7 mouse cellular contexts compared by ENCODE assay signal in genomic region chr4:133872812-133873300, GRCm38 (mm10). TPM values are rescaled to one million over a fixed set of nuclear protein-coding genes. Genes with fewer than 3 reads are reported as not detected.
DNase-seq lines count a peak whose midpoint lies in the region; ATAC-seq and TF ChIP-seq lines count a peak whose summit lies in the region.

No protein-coding gene starts in this region.

- H3K9ac ChIP-seq in embryonic facial prominence, embryonic 13.5 days, result 0 out of 2 replicates have a peak overlapping the region, but pooled peaks have one; percentile 52
- H3K9ac ChIP-seq in hindbrain, embryonic 11.5 days (ENCODE audit: low read depth, low read length), result no peak overlapping the region

- H3K4me2 ChIP-seq in embryonic facial prominence, embryonic 13.5 days, result no peak overlapping the region
- no peak overlapping the region for H3K4me2 ChIP-seq in hindbrain, embryonic 11.5 days (replicated peaks; ENCODE audit: low read depth, low read length)

- H3K27me3 ChIP-seq in testis, adult 2 months (ENCODE audit: control insufficient read depth, insufficient read depth, low read length), result no peaks in the 10 kb centered on the region
- H3K27me3 ChIP-seq in embryonic facial prominence, embryonic 13.5 days, result no peaks in the 10 kb centered on the region
- no peaks in the 10 kb centered on the region for H3K27me3 ChIP-seq in hindbrain, embryonic 11.5 days (ENCODE audit: control insufficient read depth, insufficient read depth, low read length)

- no peak overlapping the region for H3K27ac ChIP-seq in testis, adult 2 months (ENCODE audit: control insufficient read depth, insufficient read depth, low read depth, low read length)
- H3K27ac ChIP-seq in embryonic facial prominence, embryonic 13.5 days, result no peak overlapping the region
- H3K27ac ChIP-seq in hindbrain, embryonic 11.5 days (ENCODE audit: low read depth, low read length), result no peak overlapping the region

- no peak for TF ChIP-seq POLR2A in testis, adult 2 months (IDR thresholded peaks at IDR 0.05; ENCODE audit: control insufficient read depth, low read depth, low read length)

- H3K4me1 ChIP-seq in testis, adult 2 months (ENCODE audit: control insufficient read depth, insufficient read depth, low read length), result peaks cover 17% of the 10 kb centered on the region
- 0 out of 2 replicates have a peak, but pooled peaks cover 2% of the 10 kb centered on the region for H3K4me1 ChIP-seq in embryonic facial prominence, embryonic 13.5 days
- no peaks in the 10 kb centered on the region for H3K4me1 ChIP-seq in hindbrain, embryonic 11.5 days (replicated peaks; ENCODE audit: control insufficient read depth, insufficient read depth, low read length)

- H3K4me3 ChIP-seq in testis, adult 2 months (ENCODE audit: control insufficient read depth, low read depth, low read length), result peak overlapping the region; percentile 59
- no peak overlapping the region for H3K4me3 ChIP-seq in embryonic facial prominence, embryonic 13.5 days
- H3K4me3 ChIP-seq in hindbrain, embryonic 11.5 days (ENCODE audit: low read depth, low read length), result no peak overlapping the region

- DNase-seq in testis, postnatal 14 days (ENCODE audit: low spot score), result no peak
- peak; percentile 37 for DNase-seq in kidney, postnatal 10 days
- DNase-seq in monocyte, adult 2 months (ENCODE audit: low read depth in 1 of 2, low spot score in 2 of 2), result peak; percentile 37 to 44
- DNase-seq in left cerebral cortex, adult 18-20 months (ENCODE audit: low spot score in 2 of 2), result no peak
- DNase-seq in hindbrain, embryonic 11.5 days (ENCODE audit: low spot score), result no peak

- no peak for TF ChIP-seq CTCF in testis, adult 2 months (IDR thresholded peaks at IDR 0.05; ENCODE audit: control insufficient read depth, insufficient read depth, insufficient replicate concordance, low read depth, low read length)

- 71% methylated on average over 15 of the region's 15 CpGs for WGBS in embryonic facial prominence, embryonic 13.5 days
- WGBS in hindbrain, embryonic 11.5 days, result 67% methylated on average over 14 of the region's 15 CpGs

- H3K9me3 ChIP-seq in embryonic facial prominence, embryonic 13.5 days, result no peaks in the 10 kb centered on the region
- no peaks in the 10 kb centered on the region for H3K9me3 ChIP-seq in hindbrain, embryonic 11.5 days (ENCODE audit: control insufficient read depth, low read length)

- H3K36me3 ChIP-seq in testis, adult 2 months (ENCODE audit: control insufficient read depth, insufficient read depth, low read length), result no peaks in the 10 kb centered on the region
- peaks cover 42% of the 10 kb centered on the region for H3K36me3 ChIP-seq in embryonic facial prominence, embryonic 13.5 days
- no peaks in the 10 kb centered on the region for H3K36me3 ChIP-seq in hindbrain, embryonic 11.5 days (ENCODE audit: control insufficient read depth, insufficient read depth, low read length)

- ATAC-seq in embryonic facial prominence, embryonic 13.5 days (ENCODE audit: insufficient number of reproducible peaks, insufficient read depth, low FRiP score, low TSS enrichment, low read depth), result no peak
- no peak for ATAC-seq in hindbrain, embryonic 11.5 days (ENCODE audit: low FRiP score)

RNA-seq across cellular contexts. Expression of gene Rps6ka1, which starts 14.7 kb away (rescaled TPM):
- polyA plus RNA-seq in testis, adult 2 months (2012; rRNA removed), result 54.8 and 57.2 TPM in 2 replicates
- 40.7 and 41.5 TPM in 2 replicates for polyA plus RNA-seq in embryonic facial prominence, embryonic 13.5 days (2015; fragmentation: Nextera tagmentation; extraction: Ambion mirVana)
- total RNA-seq in left cerebral cortex, adult 18-20 months (2021), result 10 to 100 TPM; 12.0 to 12.6 TPM
- 27.9 and 28.7 TPM in 2 replicates for polyA plus RNA-seq in hindbrain, embryonic 11.5 days (2014; fragmentation: Nextera tagmentation; extraction: Ambion mirVana)

Comparison
In these comparisons a context has a peak if more than half of its experiments do, and no peak if none do; other contexts are left out.
1. DNase-seq: peak in kidney, postnatal 10 days (single experiment) and monocyte, adult 2 months (2 of 2); none in testis, postnatal 14 days (single experiment), left cerebral cortex, adult 18-20 months (0 of 2) and hindbrain, embryonic 11.5 days (single experiment).